Mouse (Mus musculus) stomach, postnatal 0 days (tissue): ENCODE measurements around the gene Prss46.

Experiments
- CTCF ChIP-seq: IDR thresholded peaks from 2 replicates; pipeline ENCODE4 v1.5.1; 2016; ENCODE audit warnings: antibody characterized with exemption, low read depth, mild to moderate bottlenecking, moderate library complexity
- EP300 ChIP-seq: optimal IDR thresholded peaks from 2 replicates; pipeline ENCODE3; 2016; ENCODE audit warnings: antibody characterized with exemption

- TF ChIP-seq CTCF: no peak
- TF ChIP-seq EP300: no peak
These were observed 47.3 kb upstream of the Prss46 start for GRCm38 (mm10) chr9:110797013-110797412.
